Mouse (Mus musculus) forebrain, postnatal 0 days (tissue): Measurements from ENCODE around the gene 9430007A20Rik. TPM values are rescaled to one million over a fixed set of nuclear protein-coding genes. Genes with fewer than 3 reads are reported as not detected.
"Not testable (repeated sequence)": the region's sequence is repeated elsewhere in the genome, so short reads cannot be mapped to it uniquely, and the experiment has no call there.

ENCODE experiments used
- ATAC-seq: fragments of 200-750 bp; cut with Nextera tagmentation; 2 replicates; pipeline ENCODE4 v1.8.0; 2017; ENCODE audit warnings: mild to moderate bottlenecking, moderate library complexity
- DNase-seq: peaks from one replicate; pipeline ENCODE4 v3.0.0-alpha.2; 2015
- H3K27ac ChIP-seq: fragments of 300-500 bp; sonication (generic); 2 replicates; pipeline ENCODE4 v1.5.1; 2014; ENCODE audit warnings: low read depth, mild to moderate bottlenecking, antibody characterized with exemption, low read length, moderate library complexity, mixed read lengths
- H3K27me3 ChIP-seq: fragments of 300-500 bp; sonication (generic); 2 replicates; pipeline ENCODE4 v1.6.1; 2014; ENCODE audit warnings: mild to moderate bottlenecking, low read length, mixed read lengths; ENCODE audit not compliant: insufficient read depth
- H3K36me3 ChIP-seq: fragments of 300-500 bp; sonication (generic); 2 replicates; pipeline ENCODE4 v1.6.1; 2014; ENCODE audit warnings: mild to moderate bottlenecking, moderate library complexity; ENCODE audit not compliant: insufficient read depth
- H3K4me1 ChIP-seq: fragments of 300-500 bp; sonication (generic); 2 replicates; pipeline ENCODE4 v1.6.1; 2014; ENCODE audit warnings: antibody characterized with exemption; ENCODE audit not compliant: insufficient read depth
- H3K4me2 ChIP-seq: fragments of 300-500 bp; sonication (generic); 2 replicates; pipeline ENCODE4 v1.6.1; 2014; ENCODE audit warnings: low read depth, mild to moderate bottlenecking, moderate library complexity
- H3K4me3 ChIP-seq: fragments of 300-500 bp; sonication (generic); 2 replicates; pipeline ENCODE4 v1.5.1; 2014; ENCODE audit warnings: low read depth, low read length, mixed read lengths
- H3K9ac ChIP-seq: fragments of 300-500 bp; sonication (generic); 2 replicates; pipeline ENCODE4 v1.6.1; 2014; ENCODE audit warnings: mild to moderate bottlenecking
- H3K9me3 ChIP-seq: fragments of 300-500 bp; sonication (generic); 2 replicates; pipeline ENCODE4 v1.6.1; 2016; ENCODE audit warnings: low read length
- CTCF ChIP-seq: sonication (generic); IDR thresholded peaks from 2 replicates; pipeline ENCODE4 v1.5.1; 2016; ENCODE audit warnings: antibody characterized with exemption, control low read depth, low read depth
- WGBS: fragments of 180-500 bp; shearing (Covaris S2); extraction: QIAGEN DNeasy Blood & Tissue Kit; methylation state at CpG from one replicate; pipeline ENCODE4 v1.1.7; 2014; 5-methylcytosine and 5-hydroxymethylcytosine counted together
- polyA plus RNA-seq: library from polyadenylated mRNA; unstranded; fragments of >200 nt; fragmentation: Nextera tagmentation; extraction: Ambion mirVana; gene quantifications from 2 replicates; pipeline ENCODE4 v1.2.1, GENCODE M21; 2015
- total RNA-seq: library from RNA; depleted of rRNA; stranded (reverse); fragments of >200 nt; gene quantifications from 2 replicates; pipeline ENCODE4 v1.2.3, GENCODE M21; 2014; rRNA removed

9430007A20Rik gene
- total RNA-seq (not detected in 2 replicates), polyA plus RNA-seq (not detected in 2 replicates)

GRCm38 (mm10) chr4:144519522-144519921 is at the start of gene 9430007A20Rik:
9430007A20Rik (plus strand) TSS chr4:144519822.
- H3K9me3 ChIP-seq, result peaks cover 17% of the 10 kb centered on the region
- WGBS, result 83% methylated on average over 5 of the region's 5 CpGs
- no peak within 1 kb of the TSS for H3K27ac ChIP-seq
- ATAC-seq (no peak), DNase-seq (no peak)
- no peak for TF ChIP-seq CTCF
- no peak within 1 kb of the TSS for H3K4me3 ChIP-seq
- no peak within 1 kb of the TSS for H3K4me2 ChIP-seq
- no peaks in the 10 kb centered on the region for H3K36me3 ChIP-seq
- H3K27me3 ChIP-seq, result no peaks in the 10 kb centered on the region
- H3K4me1 ChIP-seq, result no peaks in the 10 kb centered on the region
- H3K9ac ChIP-seq, result no peak within 1 kb of the TSS

- Histone ChIP-seq H3K4me3 (no peak overlapping the region), H3K4me1 (no peaks in the 10 kb centered on the region), H3K27ac (no peak overlapping the region), H3K27me3 (no peaks in the 10 kb centered on the region), H3K9ac (no peak overlapping the region), H3K4me2 (no peak overlapping the region), H3K9me3 (peaks cover 27% of the 10 kb centered on the region), H3K36me3 (no peaks in the 10 kb centered on the region)
- ATAC-seq (no peak), DNase-seq (no peak)
- TF ChIP-seq CTCF, result no peak
Measured at GRCm38 (mm10) chr4:144493331-144493730, 26.3 kb upstream of the 9430007A20Rik start.

GRCm38 (mm10) chr4:144506518-144506917 is 13.1 kb upstream of the 9430007A20Rik start:
- no peak for TF ChIP-seq CTCF
- DNase-seq, result no peak
- ATAC-seq, result no peak
- H3K4me2 ChIP-seq, result no peak overlapping the region
- no peak overlapping the region for H3K9ac ChIP-seq
- WGBS, result 89% methylated on average over 1 of the region's 1 CpGs
- H3K4me3 ChIP-seq, result no peak overlapping the region
- no peaks in the 10 kb centered on the region for H3K4me1 ChIP-seq
- H3K27ac ChIP-seq, result no peak overlapping the region
- no peaks in the 10 kb centered on the region for H3K36me3 ChIP-seq
- H3K27me3 ChIP-seq, result no peaks in the 10 kb centered on the region
- H3K9me3 ChIP-seq, result 0 out of 2 replicates have a peak, but pooled peaks cover 18% of the 10 kb centered on the region

- no peak for DNase-seq
- H3K4me2 ChIP-seq, result no peak overlapping the region
- peaks cover 22% of the 10 kb centered on the region; the same call in 1 of the 2 replicates for H3K9me3 ChIP-seq
- H3K27me3 ChIP-seq, result no peaks in the 10 kb centered on the region
- H3K4me1 ChIP-seq, result no peaks in the 10 kb centered on the region
- H3K27ac ChIP-seq, result no peak overlapping the region
- H3K9ac ChIP-seq, result no peak overlapping the region
- no peak for TF ChIP-seq CTCF
- 81% methylated on average over 1 of the region's 1 CpGs for WGBS
- no peak overlapping the region for H3K4me3 ChIP-seq
- no peaks in the 10 kb centered on the region for H3K36me3 ChIP-seq
- ATAC-seq, result no peak
Measured at GRCm38 (mm10) chr4:144544689-144545088, 25.1 kb downstream of the 9430007A20Rik start.

GRCm38 (mm10) chr4:144545339-144545738 is 25.7 kb downstream of the 9430007A20Rik start:
- WGBS, result 95% methylated on average over 13 of the region's 13 CpGs
- not testable (repeated sequence) for ATAC-seq

GRCm38 (mm10) chr4:144551156-144551555 is 31.5 kb downstream of the 9430007A20Rik start:
- no peaks in the 10 kb centered on the region for H3K27me3 ChIP-seq
- no peak for DNase-seq
- no peak for TF ChIP-seq CTCF
- H3K9ac ChIP-seq, result no peak overlapping the region
- ATAC-seq, result no peak
- no peak overlapping the region for H3K4me3 ChIP-seq
- peaks cover 23% of the 10 kb centered on the region; the same call in 1 of the 2 replicates for H3K9me3 ChIP-seq
- no peak overlapping the region for H3K27ac ChIP-seq
- H3K4me2 ChIP-seq, result no peak overlapping the region
- no peaks in the 10 kb centered on the region for H3K4me1 ChIP-seq
- H3K36me3 ChIP-seq, result no peaks in the 10 kb centered on the region

More at GRCm38 (mm10) chr4:144545339-144545738, 25.7 kb downstream of the 9430007A20Rik start:
- H3K27me3 ChIP-seq, H3K36me3 ChIP-seq, DNase-seq, H3K27ac ChIP-seq, H3K9ac ChIP-seq, H3K4me1 ChIP-seq, H3K4me2 ChIP-seq, H3K4me3 ChIP-seq: not testable (repeated sequence)
- peaks cover 22% of the 10 kb centered on the region; the same call in 1 of the 2 replicates for H3K9me3 ChIP-seq

- Histone ChIP-seq H3K9ac (no peak overlapping the region), H3K36me3 (no peaks in the 10 kb centered on the region), H3K4me1 (no peaks in the 10 kb centered on the region), H3K4me3 (no peak overlapping the region), H3K27me3 (no peaks in the 10 kb centered on the region), H3K9me3 (peaks cover 23% of the 10 kb centered on the region), H3K4me2 (no peak overlapping the region), H3K27ac (no peak overlapping the region)
- no peak for TF ChIP-seq CTCF
- DNase-seq, result no peak
- no peak for ATAC-seq
Measured at GRCm38 (mm10) chr4:144559792-144560191, 40.2 kb downstream of the 9430007A20Rik start.
